Mouse (Mus musculus): Measurements from ENCODE around the gene Cdh13. TPM values are rescaled to one million over a fixed set of nuclear protein-coding genes. Genes with fewer than 3 reads are reported as not detected.

Cdh13 gene
- 0.85 TPM for polyA plus RNA-seq (2014; fragmentation: Illumina TruSeq; extraction: RNeasy Lipid Tissue Mini Kit (QIAGEN cat#74804); ENCODE audit: low read depth, low replicate concordance)

GRCm38 (mm10) chr8:118283600-118284111 lies at the start of gene Cdh13:
Cdh13 (plus strand) TSS chr8:118283733.

GRCm38 (mm10) chr8:119344190-119344856 lies 1060.8 kb downstream of the Cdh13 start, which contains the start of gene Hsbp1:
Hsbp1 (plus strand) TSS chr8:119344488.

